Mouse (Mus musculus) c-Kit-positive CD71-positive TER-119-negative erythroid progenitor cells, embryonic 14.5 days (primary cell): ENCODE measurements around the gene Ncoa3.
"Not testable (repeated sequence)": the region's sequence is repeated elsewhere in the genome, so short reads cannot be mapped to it uniquely, and the experiment has no call there.

Source experiments
- DNase-seq: peaks from one replicate; pipeline ENCODE4 v3.0.0-alpha.2; 2013; ENCODE audit warnings: low read depth

Gene Ncoa3

DNA sequence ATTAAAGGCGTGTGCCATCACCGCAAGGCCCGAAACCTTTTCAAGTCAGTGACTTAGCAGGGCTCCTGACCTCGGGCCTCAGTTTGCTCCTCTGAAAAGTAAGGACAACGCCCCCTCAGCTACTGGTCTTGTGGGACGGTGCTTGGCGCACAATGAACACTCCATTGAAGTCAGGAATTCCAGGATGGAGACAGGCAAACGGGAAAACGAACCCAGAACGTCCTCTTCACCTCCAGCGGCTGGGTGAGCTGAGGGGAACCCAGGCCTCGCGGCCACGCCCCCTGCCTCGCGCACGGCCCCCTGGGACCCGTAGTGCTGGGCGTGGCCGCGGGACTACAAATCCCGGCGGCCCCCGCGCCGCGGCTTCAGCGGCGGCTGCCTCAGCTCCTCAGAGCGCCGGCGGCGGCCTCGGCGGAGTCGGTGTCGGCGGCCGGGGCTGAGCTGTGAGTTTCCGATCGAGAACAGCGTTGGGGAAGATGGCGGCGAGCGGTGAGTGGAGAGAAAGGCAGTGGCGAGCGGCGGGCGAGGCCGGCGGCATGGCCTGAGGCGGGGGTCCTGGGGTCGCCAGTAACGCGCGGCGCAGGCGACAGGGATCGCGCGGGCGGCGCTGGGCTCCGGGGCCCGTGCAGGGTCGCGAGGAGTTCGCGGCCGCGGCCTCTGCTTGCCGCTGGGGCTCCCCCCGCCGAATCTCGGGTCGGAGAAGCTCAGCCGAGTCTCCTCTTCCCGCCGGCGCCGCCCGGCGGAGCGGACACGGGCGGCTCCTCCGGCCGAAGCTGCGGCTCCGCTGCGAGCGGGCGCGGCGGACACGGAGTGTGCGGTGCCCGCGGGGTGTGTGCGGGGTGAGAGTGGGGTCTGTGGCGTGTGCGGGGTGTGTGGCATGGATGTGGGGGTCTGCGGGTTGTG, at the start of gene Ncoa3:
Gene Ncoa3 (plus strand): TSS at position 367 of the 903 bp plus-strand sequence.
- peak; percentile 89 for DNase-seq

DNA sequence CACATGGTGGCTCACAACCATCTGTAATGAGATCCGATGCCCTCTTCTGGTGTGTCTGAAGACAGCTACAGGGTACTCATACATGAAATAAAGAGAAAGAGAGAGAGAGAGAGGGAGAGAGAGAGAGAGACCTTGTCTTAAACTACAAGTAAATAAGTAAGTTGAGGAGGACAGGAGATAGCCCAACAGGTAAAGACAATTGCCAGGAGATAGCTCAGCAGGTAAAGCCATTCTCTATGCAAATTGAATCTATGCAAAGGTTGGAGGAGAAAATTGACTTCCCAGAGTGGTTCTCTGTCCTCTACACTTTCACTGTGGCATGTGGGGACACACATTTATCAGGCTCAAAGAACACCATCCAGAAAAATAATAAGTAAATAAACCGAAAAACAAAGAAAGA, 49.3 kb upstream of the Ncoa3 start:
- DNase-seq: no peak

DNA sequence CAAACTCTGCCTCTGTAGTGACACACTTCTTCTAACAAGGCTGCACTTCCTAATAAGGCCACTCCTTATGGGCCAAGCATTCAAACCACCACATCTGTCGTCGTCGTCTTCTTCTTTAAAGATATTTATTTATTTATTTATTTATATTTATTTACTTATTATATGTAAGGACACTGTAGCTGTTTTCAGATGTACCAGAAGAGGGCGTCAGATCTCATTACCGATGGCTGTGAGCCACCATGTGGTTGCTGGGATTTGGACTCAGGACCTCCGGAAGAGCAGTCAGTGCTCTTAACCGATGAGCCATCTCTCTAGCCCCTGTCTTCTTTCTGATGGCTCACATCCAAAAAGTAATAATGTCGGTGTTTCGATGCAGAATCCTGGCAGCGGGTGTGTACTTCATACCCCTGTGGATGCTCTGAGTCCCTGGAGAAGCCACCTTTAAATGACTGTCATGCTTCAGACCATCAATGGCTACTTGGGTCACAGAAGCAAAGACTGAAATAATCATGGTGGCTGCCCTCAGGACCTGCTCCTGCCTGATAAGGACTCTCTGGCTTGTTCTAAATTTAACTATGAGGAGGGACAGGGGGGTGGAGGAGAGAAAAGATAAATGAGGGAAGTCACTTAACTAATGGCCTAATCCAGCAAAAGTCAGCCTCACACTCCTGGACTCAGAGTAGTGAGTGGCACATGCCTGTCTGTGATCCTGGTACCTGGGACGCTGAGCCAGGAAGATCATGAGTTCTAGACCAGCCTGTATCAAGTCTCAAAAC, 47.7 kb upstream of the Ncoa3 start:
- peak; percentile 49 for DNase-seq

GRCm38 (mm10) chr2:165946046-165946564, 46.3 kb upstream of the Ncoa3 start:
- no peak for DNase-seq

DNA sequence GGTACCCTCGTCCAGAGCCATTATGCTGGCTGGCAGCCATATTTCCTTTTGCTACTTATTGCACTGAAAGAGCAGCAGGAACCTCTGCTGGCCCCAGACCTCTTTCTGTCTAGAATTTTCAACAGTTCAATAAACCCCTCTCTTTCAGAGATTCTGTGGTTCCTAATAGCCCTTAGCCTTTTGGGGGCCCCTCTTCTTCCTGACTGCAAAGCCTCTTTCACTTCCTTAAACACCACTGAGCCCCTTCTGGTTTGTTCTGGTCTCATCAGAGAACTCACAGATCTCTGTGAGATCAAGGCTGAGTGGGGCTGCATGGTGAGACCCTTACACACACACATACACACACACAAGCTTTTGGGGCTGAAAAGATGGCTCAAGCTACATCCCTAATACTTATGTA, 44.4 kb upstream of the Ncoa3 start:
- no peak for DNase-seq

DNA sequence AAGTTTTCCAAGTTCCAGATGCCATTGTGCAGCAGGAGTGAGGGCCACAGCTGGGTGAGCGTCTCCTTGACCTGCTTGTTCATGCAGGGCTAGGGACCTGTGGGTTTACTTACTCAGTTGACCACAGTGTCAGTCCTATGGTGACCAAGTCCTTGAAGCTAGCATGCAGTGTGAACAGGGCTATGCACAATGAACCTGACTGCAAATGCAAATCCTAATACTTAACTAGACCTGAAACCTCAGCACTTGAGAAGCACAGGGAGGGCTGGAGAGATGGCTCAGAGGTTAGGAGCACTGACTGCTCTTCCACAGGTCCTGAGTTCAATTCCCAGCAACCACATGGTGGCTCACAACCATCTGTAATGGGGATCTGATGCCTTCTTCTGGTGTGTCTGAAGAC, 43.7 kb upstream of the Ncoa3 start:
- not testable (repeated sequence) for DNase-seq

GRCm38 (mm10) chr2:165949719-165950118, 42.7 kb upstream of the Ncoa3 start:
- DNase-seq: no peak

- no peak for DNase-seq
Measured at GRCm38 (mm10) chr2:165951432-165952068, 40.9 kb upstream of the Ncoa3 start.

GRCm38 (mm10) chr2:165954872-165955271, 37.6 kb upstream of the Ncoa3 start:
- DNase-seq: no peak

DNA sequence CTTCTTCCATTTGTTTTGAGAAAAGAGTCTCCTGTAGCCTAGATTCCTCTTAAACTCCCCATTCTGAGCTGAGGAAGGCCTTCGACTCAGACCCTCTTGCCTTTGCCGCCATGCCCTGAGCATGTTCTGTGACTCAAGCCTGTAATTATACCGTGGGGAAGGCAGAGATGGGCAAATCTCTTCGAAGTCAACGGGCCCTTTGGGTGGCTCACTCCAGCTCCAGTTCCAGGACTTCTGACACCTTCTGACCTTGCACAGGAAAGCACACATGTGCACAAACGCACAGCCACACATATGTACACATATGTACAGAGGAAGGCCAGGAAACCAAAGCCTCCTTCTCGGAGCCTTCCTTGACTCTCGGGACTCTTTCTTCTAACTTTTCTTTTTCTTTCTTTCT, 37.0 kb upstream of the Ncoa3 start:
- no peak for DNase-seq

DNA sequence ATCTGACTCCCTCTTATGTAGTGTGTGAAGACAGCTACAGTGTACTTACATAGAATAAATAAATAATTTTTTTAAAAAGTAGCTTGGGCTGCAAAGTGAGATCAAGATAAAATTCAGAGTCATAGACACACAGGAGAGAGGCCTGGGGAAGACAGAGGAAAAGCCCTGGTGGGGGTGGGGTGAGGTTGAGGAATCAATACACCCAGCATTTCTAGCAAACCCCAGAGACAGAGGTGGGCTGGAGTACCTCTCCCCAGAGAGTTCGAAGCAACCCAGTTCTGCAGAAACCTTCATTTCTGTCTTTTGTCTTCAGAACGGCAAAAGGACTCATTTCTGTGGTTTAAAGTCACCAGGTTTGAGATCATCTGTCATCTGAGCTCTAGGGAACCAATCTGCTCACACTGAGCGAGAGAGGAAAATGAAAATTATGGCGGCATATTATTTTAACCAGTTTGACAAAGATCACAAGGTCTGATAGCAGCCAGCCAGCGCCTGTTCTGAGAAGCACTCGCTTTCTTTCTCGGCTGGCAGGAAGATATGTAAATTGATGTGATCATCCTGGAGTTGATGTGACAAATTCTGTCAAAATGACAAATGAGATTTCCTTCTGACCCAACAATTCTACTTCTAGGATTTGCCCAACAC, 36.2 kb upstream of the Ncoa3 start:
- no peak for DNase-seq

DNA sequence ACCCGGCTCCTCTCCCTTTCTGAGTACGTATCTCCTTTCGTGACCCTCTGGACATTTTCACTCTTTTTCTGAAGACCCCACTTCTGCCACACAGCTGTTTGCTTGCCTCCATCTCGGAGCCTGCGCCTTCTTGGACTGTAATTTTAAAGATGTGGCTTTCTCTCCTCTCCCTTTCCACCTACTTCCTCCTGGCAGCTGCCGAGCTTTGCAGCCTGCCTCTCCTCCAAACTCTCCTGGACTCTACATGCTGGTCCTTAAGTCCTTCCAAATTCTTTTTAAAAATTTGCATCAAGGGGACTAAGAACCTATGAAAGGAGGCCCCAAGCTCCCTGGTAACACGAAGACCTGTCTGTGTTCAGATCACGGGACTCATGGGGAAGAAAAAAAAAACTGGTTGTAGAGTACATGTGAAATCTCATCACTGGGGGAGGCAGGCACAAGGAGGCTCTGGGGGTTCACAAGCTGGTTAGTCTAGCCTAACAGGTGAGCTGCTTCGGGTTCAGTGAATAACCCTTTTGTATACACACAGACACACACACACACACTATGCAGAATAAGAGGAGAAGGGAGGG, 35.1 kb upstream of the Ncoa3 start:
- no peak for DNase-seq

GRCm38 (mm10) chr2:165958556-165958955, 33.9 kb upstream of the Ncoa3 start:
- DNase-seq: no peak

DNA sequence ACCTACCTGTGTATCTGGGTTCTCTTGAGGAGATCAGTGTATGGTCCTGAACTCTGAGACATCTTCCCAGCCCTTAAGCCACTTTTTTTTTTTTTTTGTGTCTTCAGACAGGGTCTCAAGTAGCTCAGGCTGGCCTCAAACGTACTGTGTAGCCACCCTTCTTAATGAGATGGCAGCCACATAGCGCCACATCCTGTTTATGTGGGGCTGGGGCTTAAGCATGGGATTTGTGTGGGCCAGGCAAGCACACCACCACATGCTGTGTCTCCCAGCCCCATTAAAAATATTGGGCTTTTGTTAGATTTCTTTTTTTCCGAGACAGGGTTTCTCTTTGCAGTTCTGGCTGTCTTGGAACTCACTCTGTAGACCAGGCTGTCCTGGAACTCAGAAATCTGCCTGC, 31.7 kb upstream of the Ncoa3 start:
- no peak for DNase-seq

DNA sequence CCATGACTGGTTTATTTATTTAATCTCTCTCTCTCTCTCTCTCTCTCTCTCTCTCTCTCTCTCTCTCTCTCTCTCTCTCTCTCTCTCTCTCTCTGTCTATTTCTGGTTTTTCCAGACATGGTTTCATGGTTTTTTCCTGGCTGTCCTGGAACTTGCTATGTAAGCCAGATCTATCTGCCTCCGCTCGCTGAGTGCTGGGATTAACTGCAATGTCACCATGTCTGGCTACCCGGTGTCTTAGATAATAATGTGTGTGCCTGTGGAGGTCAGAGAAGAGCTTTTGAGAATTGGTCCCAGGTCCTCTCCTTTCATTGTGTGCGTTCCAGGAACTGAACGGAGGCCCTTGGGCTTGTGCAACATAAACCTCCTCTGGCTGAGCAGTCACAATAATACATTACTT, 29.6 kb upstream of the Ncoa3 start:
- DNase-seq: no peak

DNA sequence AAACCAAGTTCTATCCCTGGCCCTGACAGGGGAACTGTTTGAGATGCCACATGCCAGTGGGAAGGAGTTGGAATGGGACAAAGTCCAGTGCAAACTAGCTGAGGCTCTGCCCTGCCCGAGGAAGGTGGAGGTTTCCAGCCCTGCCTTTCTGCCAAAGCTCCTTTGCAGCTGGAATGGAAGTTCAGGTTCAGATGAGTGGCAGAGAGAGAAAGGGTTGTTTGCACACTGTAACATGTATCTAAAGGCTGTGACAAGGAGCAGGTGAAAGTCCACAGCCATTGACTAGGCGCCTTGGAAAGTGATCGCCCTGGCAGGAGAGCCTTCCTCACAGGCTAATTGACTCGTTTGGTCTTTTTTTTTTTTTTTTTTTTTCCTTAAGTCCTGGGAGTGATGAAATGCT, 28.3 kb upstream of the Ncoa3 start:
- no peak for DNase-seq

DNA sequence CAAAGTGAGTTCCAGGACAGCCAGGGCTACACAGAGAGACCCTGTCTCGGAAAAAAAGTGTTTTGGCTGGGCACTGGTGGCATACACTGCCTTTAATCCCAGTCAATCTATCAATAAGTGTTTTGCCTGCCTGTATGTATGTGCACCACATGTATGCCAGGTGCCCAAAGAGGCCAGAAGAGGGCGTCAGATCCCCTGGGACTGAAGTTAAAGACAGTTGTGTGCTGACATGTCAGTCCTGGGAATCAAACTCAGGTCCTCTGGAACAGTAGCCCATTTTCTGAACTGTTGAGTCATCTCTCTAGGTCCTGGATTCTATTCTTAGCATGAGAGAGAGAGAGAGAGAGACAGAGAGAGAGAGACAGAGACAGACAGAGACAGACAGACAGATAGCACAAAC, 25.4 kb upstream of the Ncoa3 start:
- no peak for DNase-seq

- DNase-seq: no peak
Measured at GRCm38 (mm10) chr2:165967823-165968555, 24.4 kb upstream of the Ncoa3 start.

DNA sequence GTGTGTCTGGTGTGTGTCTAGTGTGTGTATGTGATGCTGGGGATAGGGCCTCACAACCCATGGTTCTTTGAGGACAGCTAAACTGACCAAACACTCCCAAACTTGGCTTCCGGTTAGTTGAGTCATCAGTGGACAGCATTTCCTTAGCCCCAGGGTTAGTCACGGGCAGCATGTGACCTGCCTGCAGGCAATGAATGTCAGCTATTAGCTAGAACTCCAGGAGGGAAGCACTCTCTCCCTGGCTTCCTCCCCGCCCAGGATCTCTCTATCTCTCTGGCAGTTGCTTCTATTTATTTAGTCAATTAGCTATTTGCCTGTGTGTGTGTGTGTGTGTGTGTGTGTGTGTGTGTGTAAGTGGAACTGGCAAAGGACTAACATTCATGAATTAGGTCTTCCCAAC, 23.6 kb upstream of the Ncoa3 start:
- DNase-seq: no peak

- no peak for DNase-seq
Measured at GRCm38 (mm10) chr2:165969391-165969790, 23.0 kb upstream of the Ncoa3 start.

- DNase-seq: no peak
Measured at GRCm38 (mm10) chr2:165969961-165970360, 22.5 kb upstream of the Ncoa3 start.
